Mouse (Mus musculus) MEL (cell line): ENCODE results near the gene Lrrc74b. TPM values are rescaled to one million over a fixed set of nuclear protein-coding genes. Genes with fewer than 3 reads are reported as not detected.

Experiments used
- DNase-seq: peaks from one replicate; pipeline ENCODE4 v3.0.0; 2011; ENCODE audit warnings: low read depth, low spot score
- H3K27ac ChIP-seq: 2 replicates; pipeline ENCODE4 v1.5.1; 2012; ENCODE audit warnings: low read depth, mild to moderate bottlenecking, control low read depth, low read length, moderate library complexity; ENCODE audit not compliant: control insufficient read depth
- H3K27me3 ChIP-seq, 2 experiments: fragments of 150-350 bp in 1 of 2; sonication (generic) in 1 of 2; 2 replicates each; pipeline ENCODE4 v1.6.1; 2012; ENCODE audit warnings: low read length in 2 of 2, mild to moderate bottlenecking in 2 of 2, improper control_type of control experiment in 1 of 2, moderate library complexity in 1 of 2; ENCODE audit not compliant: insufficient read depth in 2 of 2, control insufficient read depth in 1 of 2
- H3K36me3 ChIP-seq, 2 experiments: 2 replicates each; pipeline ENCODE4 v1.6.1; 2012 to 2014; ENCODE audit warnings: low read length in 2 of 2, improper control_type of control experiment in 1 of 2, inconsistent platforms in 1 of 2, mild to moderate bottlenecking in 1 of 2; ENCODE audit not compliant: insufficient read depth in 2 of 2, control insufficient read depth in 1 of 2
- H3K4me1 ChIP-seq, 2 experiments: fragments of 150-350 bp in 1 of 2; sonication (generic) in 1 of 2; 2 replicates each; pipeline ENCODE4 v1.6.1; 2012; ENCODE audit warnings: low read length in 2 of 2, improper control_type of control experiment in 1 of 2, mild to moderate bottlenecking in 1 of 2; ENCODE audit not compliant: insufficient read depth in 2 of 2, control insufficient read depth in 1 of 2
- H3K4me3 ChIP-seq, 2 experiments: fragments of 150-350 bp in 1 of 2; sonication (generic) in 1 of 2; 2 replicates each; pipeline ENCODE4 v1.5.1; 2012; ENCODE audit warnings: low read depth in 2 of 2, low read length in 2 of 2, mild to moderate bottlenecking in 2 of 2, moderate library complexity in 2 of 2, control low read depth in 1 of 2, improper control_type of control experiment in 1 of 2; ENCODE audit not compliant: control insufficient read depth in 1 of 2, insufficient read depth in 1 of 2
- H3K79me2 ChIP-seq: 2 replicates; pipeline ENCODE4 v1.6.1; 2012; ENCODE audit warnings: mild to moderate bottlenecking, low read length, moderate library complexity; ENCODE audit not compliant: control insufficient read depth, poor library complexity, insufficient read depth
- H3K9ac ChIP-seq: 2 replicates; pipeline ENCODE4 v1.6.1; 2012; ENCODE audit warnings: low read depth, mild to moderate bottlenecking, control low read depth, low read length, moderate library complexity; ENCODE audit not compliant: control insufficient read depth, poor library complexity, severe bottlenecking
- H3K9me3 ChIP-seq: fragments of 150-350 bp; sonication (generic); replicated peaks from 2 replicates; pipeline ENCODE4 v1.6.1; 2012; ENCODE audit warnings: mild to moderate bottlenecking, low read length, improper control_type of control experiment, moderate library complexity; ENCODE audit not compliant: insufficient read depth
- CHD1 ChIP-seq: IDR thresholded peaks from 2 replicates; pipeline ENCODE4 v1.6.1; 2012; ENCODE audit warnings: low read depth, mild to moderate bottlenecking, inconsistent platforms, low read length, improper control_type of control experiment
- CTCF ChIP-seq, 3 experiments: IDR thresholded peaks in 2 of 3; conservative IDR thresholded peaks in 1 of 3; 2 replicates each; pipeline ENCODE4 v1.5.1; 2011 to 2012; ENCODE audit warnings: low read length in 3 of 3, low read depth in 2 of 3, mild to moderate bottlenecking in 2 of 3, improper control_type of control experiment in 1 of 3, inconsistent platforms in 1 of 3, mixed read lengths in 1 of 3, moderate library complexity in 1 of 3; ENCODE audit not compliant: control insufficient read depth in 1 of 3, insufficient read depth in 1 of 3, poor library complexity in 1 of 3, severe bottlenecking in 1 of 3
- E2F4 ChIP-seq: IDR thresholded peaks from 2 replicates; pipeline ENCODE4 v1.6.1; 2011; ENCODE audit warnings: low read depth, low read length, improper control_type of control experiment, borderline replicate concordance
- EP300 ChIP-seq, 2 experiments: IDR thresholded peaks; 2 replicates each; pipeline ENCODE4 v1.6.1; 2011; ENCODE audit warnings: improper control_type of control experiment in 2 of 2, low read length in 2 of 2, low read depth in 1 of 2, mild to moderate bottlenecking in 1 of 2
- ETS1 ChIP-seq: IDR thresholded peaks from 2 replicates; pipeline ENCODE4 v1.6.1; 2012; ENCODE audit warnings: low read depth, mild to moderate bottlenecking, inconsistent platforms, low read length, improper control_type of control experiment, moderate library complexity
- GABPA ChIP-seq: IDR thresholded peaks from 2 replicates; pipeline ENCODE4 v1.6.1; 2012; ENCODE audit warnings: low read depth, mild to moderate bottlenecking, inconsistent platforms, low read length, improper control_type of control experiment, moderate library complexity
- GATA1 ChIP-seq: IDR thresholded peaks from 2 replicates; pipeline ENCODE4 v1.6.1; 2011; ENCODE audit warnings: low read depth, low read length, improper control_type of control experiment
- KAT2A ChIP-seq: conservative IDR thresholded peaks from 2 replicates; pipeline ENCODE4 v1.6.1; 2012; ENCODE audit warnings: low read depth, low read length, improper control_type of control experiment, inconsistent platforms
- MAFK ChIP-seq: IDR thresholded peaks from 2 replicates; pipeline ENCODE4 v1.6.1; 2011; ENCODE audit warnings: low read depth, mild to moderate bottlenecking, low read length, improper control_type of control experiment, borderline replicate concordance
- MYC ChIP-seq: IDR thresholded peaks from 2 replicates; pipeline ENCODE4 v1.6.1; 2011; ENCODE audit warnings: low read depth, mild to moderate bottlenecking, low read length, improper control_type of control experiment, moderate library complexity
- NELFE ChIP-seq: IDR thresholded peaks from 2 replicates; pipeline ENCODE4 v1.6.1; 2011; ENCODE audit warnings: low read depth, low read length, improper control_type of control experiment
- POLR2A ChIP-seq, 2 experiments: IDR thresholded peaks; 2 replicates each; pipeline ENCODE4 v1.6.1; 2011 to 2012; ENCODE audit warnings: low read length in 2 of 2, mild to moderate bottlenecking in 2 of 2, control low read depth in 1 of 2, improper control_type of control experiment in 1 of 2, low read depth in 1 of 2, moderate library complexity in 1 of 2; ENCODE audit not compliant: control insufficient read depth in 1 of 2, insufficient read depth in 1 of 2, poor library complexity in 1 of 2
- POLR2AphosphoS2 ChIP-seq: IDR thresholded peaks from 2 replicates; pipeline ENCODE4 v1.6.1; 2011; ENCODE audit warnings: low read length, improper control_type of control experiment
- RCOR1 ChIP-seq: IDR thresholded peaks from 2 replicates; pipeline ENCODE4 v1.6.1; 2012; ENCODE audit warnings: low read depth, mild to moderate bottlenecking, inconsistent platforms, low read length, improper control_type of control experiment
- SIN3A ChIP-seq: IDR thresholded peaks from 2 replicates; pipeline ENCODE4 v1.6.1; 2012; ENCODE audit warnings: low read length, improper control_type of control experiment, inconsistent platforms
- SMC3 ChIP-seq: IDR thresholded peaks from 2 replicates; pipeline ENCODE4 v1.6.1; 2011; ENCODE audit warnings: low read depth, low read length, improper control_type of control experiment
- TCF12 ChIP-seq: IDR thresholded peaks from 2 replicates; pipeline ENCODE4 v1.6.1; 2014; ENCODE audit warnings: low read depth, mild to moderate bottlenecking, inconsistent platforms, low read length, improper control_type of control experiment, moderate library complexity
- UBTF ChIP-seq: IDR thresholded peaks from 2 replicates; pipeline ENCODE4 v1.6.1; 2012; ENCODE audit warnings: low read depth, mild to moderate bottlenecking, inconsistent platforms, low read length, improper control_type of control experiment, moderate library complexity, borderline replicate concordance; ENCODE audit not compliant: insufficient read depth
- USF1 ChIP-seq: IDR thresholded peaks from 2 replicates; pipeline ENCODE4 v1.6.1; 2014; ENCODE audit warnings: low read depth, mild to moderate bottlenecking, inconsistent platforms, low read length, improper control_type of control experiment, moderate library complexity
- USF2 ChIP-seq, 2 experiments: IDR thresholded peaks; 2 replicates each; pipeline ENCODE4 v1.6.1; 2011 to 2012; ENCODE audit warnings: improper control_type of control experiment in 2 of 2, low read length in 2 of 2, borderline replicate concordance in 1 of 2, inconsistent platforms in 1 of 2, low read depth in 1 of 2, mild to moderate bottlenecking in 1 of 2; ENCODE audit not compliant: insufficient read depth in 1 of 2
- ZC3H11A ChIP-seq: IDR thresholded peaks from 2 replicates; pipeline ENCODE4 v1.6.1; 2012; ENCODE audit warnings: low read depth, mild to moderate bottlenecking, inconsistent platforms, low read length, improper control_type of control experiment
- ZMIZ1 ChIP-seq: IDR thresholded peaks from 2 replicates; pipeline ENCODE4 v1.6.1; 2012; ENCODE audit warnings: low read depth, mild to moderate bottlenecking, inconsistent platforms, low read length, improper control_type of control experiment, moderate library complexity
- polyA plus RNA-seq, 2 experiments: library from polyadenylated mRNA; stranded (reverse) in 1 of 2; unstranded in 1 of 2; fragments of >175 nt in 1 of 2; fragments of >200 nt in 1 of 2; gene quantifications; 2 replicates each; pipeline versions ENCODE4 v1.2.1 to v1.2.4; 2012; ENCODE audit warnings: low replicate concordance in 2 of 2, low read depth in 1 of 2; ENCODE audit not compliant: insufficient read length in 2 of 2, insufficient read depth in 1 of 2, missing spikeins in 1 of 2
- total RNA-seq: library from RNA; depleted of rRNA; stranded (reverse); fragments of 300-350 nt; gene quantifications from 2 replicates; pipeline ENCODE4 v1.2.3, GENCODE M21; 2012

The Lrrc74b gene
- total and polyA plus RNA-seq, 3 experiments, result 0.10 to 0.12 TPM; not detected in 1

GRCm38 (mm10) chr16:17526223-17526622, 34.8 kb downstream of the Lrrc74b start:
- Histone ChIP-seq H3K4me3 (no peak overlapping the region), H3K27me3 (no peaks in the 10 kb centered on the region), H3K36me3 (peaks cover 0 to 7% of the 10 kb centered on the region in 2 experiments; a peak in 2 of 4 replicates), H3K79me2 (peaks cover 18% of the 10 kb centered on the region), H3K9me3 (no peaks in the 10 kb centered on the region), H3K27ac (no peak overlapping the region), H3K9ac (no peak overlapping the region), H3K4me1 (peaks cover 0 to 7% of the 10 kb centered on the region in 2 experiments; a peak in 2 of 4 replicates)
- TF ChIP-seq UBTF, result no peak
- no peak for DNase-seq

GRCm38 (mm10) chr16:17525524-17525923, 35.5 kb downstream of the Lrrc74b start:
- Histone ChIP-seq H3K9me3 (no peaks in the 10 kb centered on the region), H3K9ac (no peak overlapping the region), H3K27me3 (no peaks in the 10 kb centered on the region), H3K36me3 (peaks cover 0 to 7% of the 10 kb centered on the region in 2 experiments; a peak in 2 of 4 replicates), H3K79me2 (peaks cover 15% of the 10 kb centered on the region), H3K4me1 (peaks cover 0 to 7% of the 10 kb centered on the region in 2 experiments; a peak in 2 of 4 replicates), H3K4me3 (no peak overlapping the region), H3K27ac (no peak overlapping the region)
- no peak for DNase-seq
- no peak for TF ChIP-seq ZMIZ1
- no peak for TF ChIP-seq TCF12
- TF ChIP-seq NELFE, result no peak
- TF ChIP-seq ETS1, result no peak
- no peak for TF ChIP-seq MYC
- TF ChIP-seq RCOR1, result no peak
- TF ChIP-seq MAFK, result no peak
- TF ChIP-seq E2F4, result no peak
- no peak for TF ChIP-seq USF1
- no peak for TF ChIP-seq SMC3
- TF ChIP-seq EP300 (IDR thresholded peaks at IDR 0.05; ENCODE audit: low read depth in 1 of 2, low read length in 2 of 2), result no peak
- TF ChIP-seq CHD1, result no peak

- peaks cover 0 to under 1% of the 10 kb centered on the region in 2 experiments; a peak in 1 of 4 replicates for H3K36me3 ChIP-seq
- peaks cover 3% of the 10 kb centered on the region; the same call in 1 of the 2 replicates for H3K79me2 ChIP-seq
- no peaks in the 10 kb centered on the region for H3K9me3 ChIP-seq
- H3K9ac ChIP-seq, result no peak overlapping the region
- no peaks in the 10 kb centered on the region for H3K27me3 ChIP-seq
- no peak for TF ChIP-seq ZMIZ1
- TF ChIP-seq KAT2A, result no peak
- no peak for TF ChIP-seq POLR2A (IDR thresholded peaks at IDR 0.05; ENCODE audit: control insufficient read depth in 1 of 2, insufficient read depth in 1 of 2, low read depth in 1 of 2, low read length in 2 of 2, poor library complexity in 1 of 2)
- no peak for TF ChIP-seq SIN3A
- TF ChIP-seq EP300 (IDR thresholded peaks at IDR 0.05; ENCODE audit: low read depth in 1 of 2, low read length in 2 of 2), result no peak
- no peak for TF ChIP-seq CTCF (IDR thresholded peaks at IDR 0.05 in 2 of 3, conservative IDR thresholded peaks at IDR 0.05 in 1 of 3; ENCODE audit: control insufficient read depth in 1 of 3, insufficient read depth in 1 of 3, low read depth in 2 of 3, low read length in 3 of 3, poor library complexity in 1 of 3, severe bottlenecking in 1 of 3)
- TF ChIP-seq GATA1, result no peak
- TF ChIP-seq MAFK, result no peak
- no peak for TF ChIP-seq POLR2AphosphoS2
- TF ChIP-seq GABPA, result no peak
- TF ChIP-seq ETS1, result no peak
- no peak for TF ChIP-seq USF2 (IDR thresholded peaks at IDR 0.05; ENCODE audit: borderline replicate concordance in 1 of 2, insufficient read depth in 1 of 2, low read depth in 1 of 2, low read length in 2 of 2)
- no peak for TF ChIP-seq ZC3H11A
- no peak for TF ChIP-seq CHD1
- no peak overlapping the region for H3K27ac ChIP-seq
- no peak for DNase-seq
- no peaks in the 10 kb centered on the region for H3K4me1 ChIP-seq
- no peak overlapping the region for H3K4me3 ChIP-seq
Observed at GRCm38 (mm10) chr16:17524156-17524555, 36.9 kb downstream of the Lrrc74b start.
